In the genomic region with DNA sequence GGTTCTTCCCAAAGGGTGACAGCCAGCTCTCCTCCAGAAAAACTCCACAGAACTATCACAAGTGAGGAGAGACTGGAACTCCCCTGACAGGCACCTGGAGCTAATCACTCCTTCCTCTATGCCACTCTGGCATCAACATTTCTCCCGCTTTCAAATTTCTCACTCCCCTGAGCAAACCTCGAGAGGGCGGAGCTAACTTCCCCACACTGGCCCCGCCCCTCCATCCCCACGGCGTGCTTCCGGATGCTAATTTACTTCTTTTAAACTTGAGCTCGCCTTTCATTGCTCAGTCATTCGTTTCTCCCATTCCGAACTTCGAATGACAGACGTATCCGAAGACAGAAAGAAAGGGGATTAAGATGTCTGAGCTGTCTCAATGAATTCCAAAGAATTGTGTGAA, we compare ENCODE assay signal across 8 mouse cellular contexts.
A peak's percentile ranks its signal among the peaks of the same experiment; 100 is the strongest.
DNase-seq lines count a peak whose midpoint lies in the region; ATAC-seq and TF ChIP-seq lines count a peak whose summit lies in the region.

No protein-coding gene starts in this region.

- H3K4me3 ChIP-seq in heart, embryonic 11.5 days (ENCODE audit: low read depth, low read length), result 0 out of 2 replicates have a peak overlapping the region, but pooled peaks have one; percentile 6
- 0 out of 2 replicates have a peak overlapping the region, but pooled peaks have one; percentile 10 for H3K4me3 ChIP-seq in embryonic facial prominence, embryonic 14.5 days (ENCODE audit: low read depth, low read length)
- H3K4me3 ChIP-seq in lung, postnatal 0 days (ENCODE audit: low read depth, low read length), result no peak overlapping the region

- DNase-seq in heart, adult 8-10 months (ENCODE audit: low spot score), result no peak
- DNase-seq in embryonic facial prominence, embryonic 14.5 days (ENCODE audit: low spot score), result peak; percentile 52
- DNase-seq in induced T-regulatory cell, adult 2 months (ENCODE audit: low read depth), result peak; percentile 90
- peak; percentile 32 for DNase-seq in lung, postnatal 0 days (ENCODE audit: low spot score)
- peak; percentile 38 for DNase-seq in retina, embryonic 14.5 days (ENCODE audit: low spot score)
- no peak for DNase-seq in right cerebral cortex, postnatal 10 days (ENCODE audit: low spot score in 2 of 2)
- no peak for DNase-seq in left cerebral cortex, postnatal 4 days

- no peak overlapping the region; the same call in 1 of the 2 replicates for H3K9ac ChIP-seq in heart, embryonic 11.5 days (ENCODE audit: low read depth, low read length)
- no peak overlapping the region for H3K9ac ChIP-seq in embryonic facial prominence, embryonic 14.5 days (ENCODE audit: low read depth, low read length)
- no peak overlapping the region for H3K9ac ChIP-seq in lung, postnatal 0 days (replicated peaks; ENCODE audit: low read depth)

- no peak for TF ChIP-seq CTCF in lung, postnatal 0 days (IDR thresholded peaks at IDR 0.05)

- no peak for ATAC-seq in heart, embryonic 11.5 days (replicated peaks; ENCODE audit: insufficient number of reproducible peaks, low FRiP score, low TSS enrichment)
- ATAC-seq in embryonic facial prominence, embryonic 14.5 days (ENCODE audit: low read depth), result no peak; the same call in 1 of the 2 replicates
- 0 out of 2 replicates have a peak, but pooled peaks have one; percentile 23 for ATAC-seq in lung, postnatal 0 days

- no peaks in the 10 kb centered on the region for H3K27me3 ChIP-seq in heart, embryonic 11.5 days (ENCODE audit: control insufficient read depth, insufficient read depth, low read length)
- no peaks in the 10 kb centered on the region for H3K27me3 ChIP-seq in embryonic facial prominence, embryonic 14.5 days (replicated peaks; ENCODE audit: control insufficient read depth, insufficient read depth, low read length)
- no peaks in the 10 kb centered on the region for H3K27me3 ChIP-seq in lung, postnatal 0 days (replicated peaks; ENCODE audit: insufficient read depth, low read length)

- H3K36me3 ChIP-seq in heart, embryonic 11.5 days (ENCODE audit: control insufficient read depth, insufficient read depth, low read length), result no peaks in the 10 kb centered on the region
- H3K36me3 ChIP-seq in embryonic facial prominence, embryonic 14.5 days (ENCODE audit: control insufficient read depth, insufficient read depth, low read length), result no peaks in the 10 kb centered on the region
- H3K36me3 ChIP-seq in lung, postnatal 0 days (ENCODE audit: insufficient read depth, low read length), result no peaks in the 10 kb centered on the region

- TF ChIP-seq EP300 in lung, postnatal 0 days (IDR thresholded peaks at IDR 0.05), result no peak

- no peaks in the 10 kb centered on the region for H3K4me1 ChIP-seq in heart, embryonic 11.5 days (ENCODE audit: control insufficient read depth, insufficient read depth, low read length)
- no peaks in the 10 kb centered on the region for H3K4me1 ChIP-seq in embryonic facial prominence, embryonic 14.5 days (ENCODE audit: control insufficient read depth, insufficient read depth, low read length)
- H3K4me1 ChIP-seq in lung, postnatal 0 days (ENCODE audit: insufficient read depth, low read depth, low read length), result no peaks in the 10 kb centered on the region

- H3K27ac ChIP-seq in heart, embryonic 11.5 days (ENCODE audit: low read depth, low read length), result no peak overlapping the region
- no peak overlapping the region for H3K27ac ChIP-seq in embryonic facial prominence, embryonic 14.5 days (replicated peaks; ENCODE audit: low read depth, low read length)
- no peak overlapping the region for H3K27ac ChIP-seq in lung, postnatal 0 days (ENCODE audit: low read length)

- WGBS in heart, embryonic 11.5 days (ENCODE audit: insufficient replicate concordance), result 4% methylated on average over 13 of the region's 13 CpGs
- whole genome bisulfite sequencing in embryonic facial prominence, embryonic 14.5 days, result 3% methylated on average over 13 of the region's 13 CpGs
- WGBS in lung, postnatal 0 days, result 5% methylated on average over 13 of the region's 13 CpGs

- H3K4me2 ChIP-seq in heart, embryonic 11.5 days, result peak overlapping the region; percentile 48
- H3K4me2 ChIP-seq in embryonic facial prominence, embryonic 14.5 days (ENCODE audit: low read depth, low read length), result peak overlapping the region; percentile 44
- peak overlapping the region; percentile 22 for H3K4me2 ChIP-seq in lung, postnatal 0 days (replicated peaks; ENCODE audit: low read depth, low read length)

- no peaks in the 10 kb centered on the region for H3K9me3 ChIP-seq in heart, embryonic 11.5 days (replicated peaks; ENCODE audit: control insufficient read depth, low read length)
- no peaks in the 10 kb centered on the region for H3K9me3 ChIP-seq in embryonic facial prominence, embryonic 14.5 days (ENCODE audit: control insufficient read depth, low read length)
- H3K9me3 ChIP-seq in lung, postnatal 0 days (ENCODE audit: low read length), result no peaks in the 10 kb centered on the region

- intact Hi-C loops in left cerebral cortex, postnatal 4 days (cut with DNase I), result no loop called here

Comparison
In these comparisons a context has a peak if more than half of its experiments do, and no peak if none do; other contexts are left out.
1. DNase-seq: peak in embryonic facial prominence, embryonic 14.5 days (single experiment), induced T-regulatory cell, adult 2 months (single experiment), lung, postnatal 0 days (single experiment) and retina, embryonic 14.5 days (single experiment); none in heart, adult 8-10 months (single experiment), right cerebral cortex, postnatal 10 days (0 of 2) and left cerebral cortex, postnatal 4 days (single experiment).
2. Peak in every context shown above with its lines, with median percentiles within 50 percentile points of each other: H3K4me2 ChIP-seq.